Mouse (Mus musculus) embryonic fibroblast, embryonic 13.5 days (primary cell): ENCODE results near the gene Selenon. TPM values are rescaled to one million over a fixed set of nuclear protein-coding genes. Genes with fewer than 3 reads are reported as not detected.

Experiments used
- H3K27ac ChIP-seq: 2 replicates; pipeline ENCODE4 v1.5.1; 2012; ENCODE audit warnings: low read length, control low read depth, inconsistent platforms; ENCODE audit not compliant: insufficient read depth
- H3K4me1 ChIP-seq: 2 replicates; pipeline ENCODE4 v1.6.1; 2011; ENCODE audit warnings: low read length; ENCODE audit not compliant: control insufficient read depth, insufficient read depth
- H3K4me3 ChIP-seq: 2 replicates; pipeline ENCODE4 v1.5.1; 2011; ENCODE audit warnings: mild to moderate bottlenecking, control low read depth, low read length; ENCODE audit not compliant: insufficient read depth
- CTCF ChIP-seq: IDR thresholded peaks from 2 replicates; pipeline ENCODE4 v1.5.1; 2011; ENCODE audit warnings: mild to moderate bottlenecking, control low read depth, low read length, moderate library complexity, borderline replicate concordance; ENCODE audit not compliant: insufficient read depth
- POLR2A ChIP-seq: IDR thresholded peaks from 2 replicates; pipeline ENCODE4 v1.6.1; 2011; ENCODE audit warnings: low read depth, mild to moderate bottlenecking, control low read depth, low read length, moderate library complexity
- polyA plus RNA-seq: library from polyadenylated mRNA; stranded (reverse); fragments of >200 nt; gene quantifications from 2 replicates; pipeline ENCODE4 v1.2.4, GENCODE M21; 2011; ENCODE audit warnings: low read depth; ENCODE audit not compliant: missing spikeins, insufficient read length

Selenon gene
- 98.0 and 103 TPM in 2 replicates for polyA plus RNA-seq

- peak; percentile 8; the same call in 1 of the 2 replicates for TF ChIP-seq POLR2A
- TF ChIP-seq CTCF: no peak
Measured at GRCm38 (mm10) chr4:134551494-134552316, at the start of gene Selenon. Gene Selenon, minus strand, starts transcription at chr4:134552166.

GRCm38 (mm10) chr4:134601404-134601803 lies 49.4 kb upstream of the Selenon start:
- no peak for TF ChIP-seq POLR2A
- no peak for TF ChIP-seq CTCF
- Histone ChIP-seq H3K4me1 (peaks cover 17% of the 10 kb centered on the region; the same call in 1 of the 2 replicates), H3K27ac (peak overlapping the region; percentile 29), H3K4me3 (no peak overlapping the region)

More at GRCm38 (mm10) chr4:134551494-134552316, at the start of gene Selenon:
- peak within 1 kb of the TSS; percentile 91 for H3K4me3 ChIP-seq
- peaks cover 6% of the 10 kb centered on the region for H3K4me1 ChIP-seq
- 0 out of 2 replicates have a peak within 1 kb of the TSS, but pooled peaks have one; percentile 16 for H3K27ac ChIP-seq

GRCm38 (mm10) chr4:134600777-134601176 lies 48.8 kb upstream of the Selenon start:
- Histone ChIP-seq H3K4me1 (peaks cover 17% of the 10 kb centered on the region; the same call in 1 of the 2 replicates), H3K27ac (peak overlapping the region; percentile 29), H3K4me3 (no peak overlapping the region)
- TF ChIP-seq POLR2A (no peak), CTCF (no peak)

GRCm38 (mm10) chr4:134600060-134600459 lies 48.1 kb upstream of the Selenon start:
- H3K4me3 ChIP-seq: no peak overlapping the region
- TF ChIP-seq CTCF (no peak), POLR2A (no peak)
- peaks cover 17% of the 10 kb centered on the region; the same call in 1 of the 2 replicates for H3K4me1 ChIP-seq
- H3K27ac ChIP-seq: 0 out of 2 replicates have a peak overlapping the region, but pooled peaks have one; percentile 2

- TF ChIP-seq CTCF (no peak), POLR2A (no peak)
- Histone ChIP-seq H3K27ac (no peak overlapping the region), H3K4me1 (peaks cover 9% of the 10 kb centered on the region; the same call in 1 of the 2 replicates), H3K4me3 (no peak overlapping the region)
Measured at GRCm38 (mm10) chr4:134596816-134597692, 45.1 kb upstream of the Selenon start.

GRCm38 (mm10) chr4:134594731-134595439 lies 42.9 kb upstream of the Selenon start:
- Histone ChIP-seq H3K27ac (no peak overlapping the region), H3K4me1 (peaks cover 3% of the 10 kb centered on the region; the same call in 1 of the 2 replicates), H3K4me3 (no peak overlapping the region)
- no peak for TF ChIP-seq CTCF
- TF ChIP-seq POLR2A: no peak

- H3K4me3 ChIP-seq: no peak overlapping the region
- H3K4me1 ChIP-seq: peaks cover 3% of the 10 kb centered on the region; the same call in 1 of the 2 replicates
- no peak overlapping the region for H3K27ac ChIP-seq
- TF ChIP-seq POLR2A (no peak), CTCF (no peak)
Measured at GRCm38 (mm10) chr4:134592442-134592841, 40.5 kb upstream of the Selenon start.

GRCm38 (mm10) chr4:134591506-134592061 lies 39.6 kb upstream of the Selenon start:
- TF ChIP-seq POLR2A: no peak
- TF ChIP-seq CTCF: no peak
- Histone ChIP-seq H3K4me3 (no peak overlapping the region), H3K4me1 (peaks cover 3% of the 10 kb centered on the region; the same call in 1 of the 2 replicates), H3K27ac (no peak overlapping the region)
